Mouse (Mus musculus): ENCODE data around the gene Map1b. TPM values are rescaled to one million over a fixed set of nuclear protein-coding genes. Genes with fewer than 3 reads are reported as not detected.

Map1b gene
- total RNA-seq, 1 experiment = 21.2 TPM

DNA sequence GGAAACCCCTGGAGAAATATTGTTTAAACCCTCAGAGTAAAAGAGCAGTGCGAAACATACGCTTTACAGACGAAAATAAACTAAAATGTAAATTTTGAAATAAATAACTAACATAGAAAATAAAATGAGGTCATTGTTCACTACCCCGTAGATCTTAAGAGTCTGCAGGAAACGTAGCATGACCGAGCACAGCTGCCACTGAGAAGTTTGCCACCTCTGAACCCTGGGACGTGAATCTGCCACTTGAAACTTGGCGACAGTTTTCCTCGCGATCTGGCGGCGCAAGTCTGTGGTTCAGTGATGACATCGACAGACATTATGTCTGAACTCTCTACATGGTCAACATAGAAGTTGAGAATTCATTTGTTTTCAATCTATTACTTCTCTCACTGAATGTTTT, 92.8 kb downstream of the Map1b start:
- no peak overlapping the region for H3K27ac ChIP-seq (ENCODE audit: insufficient read depth, low read depth, low read length, poor library complexity, severe bottlenecking)
- H3K9ac ChIP-seq (ENCODE audit: insufficient read depth, low read depth, low read length, poor library complexity, severe bottlenecking) = no peak overlapping the region
- peaks cover 0 to 6% of the 10 kb centered on the region in 2 experiments; a peak in 1 of 4 replicates for H3K4me1 ChIP-seq (ENCODE audit: control insufficient read depth in 2 of 2, insufficient read depth in 2 of 2, low read length in 2 of 2, poor library complexity in 1 of 2)
- no peak for DNase-seq (ENCODE audit: low read depth, low spot score)
- TF ChIP-seq MAFK (IDR thresholded peaks at IDR 0.05; ENCODE audit: insufficient read depth, low read depth, low read length) (no peak), CHD2 (IDR thresholded peaks at IDR 0.05; ENCODE audit: low read depth, low read length) (no peak), ZNF384 (IDR thresholded peaks at IDR 0.05; ENCODE audit: low read depth, low read length) (no peak), HCFC1 (IDR thresholded peaks at IDR 0.05; ENCODE audit: borderline replicate concordance, insufficient read depth, low read length) (no peak), ZC3H11A (IDR thresholded peaks at IDR 0.05; ENCODE audit: borderline replicate concordance, low read depth, low read length) (no peak)
- in situ Hi-C loops (cut with MboI; ENCODE audit: low sequenced_read_pairs in 2 of 2, unreplicated experiment in 2 of 2) = no loop called here
- peaks cover 29% of the 10 kb centered on the region for H3K36me3 ChIP-seq (ENCODE audit: control insufficient read depth, insufficient read depth, low read length, poor library complexity, severe bottlenecking)
- H3K4me3 ChIP-seq (ENCODE audit: insufficient read depth in 1 of 2, low read depth in 1 of 2, low read length in 2 of 2, poor library complexity in 1 of 2, severe bottlenecking in 1 of 2) = no peak overlapping the region
- H3K9me3 ChIP-seq (ENCODE audit: control insufficient read depth, insufficient read depth, low read depth, low read length) = no peaks in the 10 kb centered on the region

DNA sequence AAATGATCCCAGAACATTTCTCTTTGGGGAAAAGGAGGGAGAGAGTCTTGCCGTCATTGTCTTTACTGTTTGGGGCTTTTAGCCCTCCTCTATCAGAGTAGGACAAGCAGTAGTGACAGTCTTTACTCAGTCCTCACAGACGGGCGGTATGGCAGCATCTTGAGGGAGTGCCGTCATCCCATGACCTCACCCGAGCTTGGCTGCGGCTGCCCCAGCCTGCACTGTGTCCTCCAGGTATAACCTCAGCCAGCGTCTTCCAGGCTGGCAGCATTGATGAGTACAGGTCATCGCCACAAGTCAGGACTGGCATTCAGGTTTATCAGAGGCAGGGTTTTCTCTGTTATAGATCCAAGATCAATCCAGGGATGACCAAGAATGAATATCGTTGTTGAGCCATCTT, 99.7 kb downstream of the Map1b start:
- H3K4me1 ChIP-seq (ENCODE audit: control insufficient read depth in 2 of 2, insufficient read depth in 2 of 2, low read length in 2 of 2, poor library complexity in 1 of 2) = peaks cover 11 to 35% of the 10 kb centered on the region in 2 experiments

DNA sequence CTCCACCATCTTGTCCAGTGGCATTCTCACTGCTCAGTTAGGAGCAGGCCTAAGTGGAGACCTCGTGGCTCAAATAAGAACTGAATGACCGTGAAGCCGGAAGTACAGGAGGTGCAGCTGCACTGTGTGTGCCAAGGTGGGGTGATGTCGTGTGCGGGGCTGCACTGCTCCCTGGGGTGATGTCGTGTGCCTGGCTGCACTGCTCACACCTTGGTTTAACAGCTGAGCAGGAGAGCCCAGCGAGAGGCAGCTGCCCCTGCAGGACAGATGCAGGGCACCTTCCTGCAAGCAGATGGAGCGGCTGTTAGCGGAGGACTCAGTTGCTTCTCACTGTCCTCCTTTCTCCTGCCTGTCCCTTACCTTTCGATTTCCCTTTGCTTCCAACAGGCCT, 102.0 kb downstream of the Map1b start:
- Histone ChIP-seq H3K36me3 (ENCODE audit: control insufficient read depth, insufficient read depth, low read length, poor library complexity, severe bottlenecking) (peaks cover 33% of the 10 kb centered on the region), H3K4me3 (ENCODE audit: insufficient read depth in 1 of 2, low read depth in 1 of 2, low read length in 2 of 2, poor library complexity in 1 of 2, severe bottlenecking in 1 of 2) (0 out of 4 replicates have a peak overlapping the region, but pooled peaks of 1 of the 2 experiments have one; percentile 13), H3K9me3 (ENCODE audit: control insufficient read depth, insufficient read depth, low read depth, low read length) (no peaks in the 10 kb centered on the region), H3K4me1 (ENCODE audit: control insufficient read depth in 2 of 2, insufficient read depth in 2 of 2, low read length in 2 of 2, poor library complexity in 1 of 2) (peaks cover 11 to 35% of the 10 kb centered on the region in 2 experiments), H3K27ac (ENCODE audit: insufficient read depth, low read depth, low read length, poor library complexity, severe bottlenecking) (peak overlapping the region; percentile 67), H3K9ac (ENCODE audit: insufficient read depth, low read depth, low read length, poor library complexity, severe bottlenecking) (no peak overlapping the region)
- in situ Hi-C loops (cut with MboI; ENCODE audit: low sequenced_read_pairs in 2 of 2, unreplicated experiment in 2 of 2) = no loop called here
- no peak for DNase-seq (ENCODE audit: low read depth, low spot score)
- TF ChIP-seq ZNF384 (IDR thresholded peaks at IDR 0.05; ENCODE audit: low read depth, low read length) = no peak
- no peak for TF ChIP-seq HCFC1 (IDR thresholded peaks at IDR 0.05; ENCODE audit: borderline replicate concordance, insufficient read depth, low read length)
- TF ChIP-seq ZC3H11A (IDR thresholded peaks at IDR 0.05; ENCODE audit: borderline replicate concordance, low read depth, low read length) = no peak
- no peak for TF ChIP-seq CHD2 (IDR thresholded peaks at IDR 0.05; ENCODE audit: low read depth, low read length)
- no peak for TF ChIP-seq MAFK (IDR thresholded peaks at IDR 0.05; ENCODE audit: insufficient read depth, low read depth, low read length)

More for the DNA sequence above, 99.7 kb downstream of the Map1b start:
- H3K36me3 ChIP-seq (ENCODE audit: control insufficient read depth, insufficient read depth, low read length, poor library complexity, severe bottlenecking) = peaks cover 24% of the 10 kb centered on the region
- no peak overlapping the region for H3K4me3 ChIP-seq (ENCODE audit: insufficient read depth in 1 of 2, low read depth in 1 of 2, low read length in 2 of 2, poor library complexity in 1 of 2, severe bottlenecking in 1 of 2)
- DNase-seq (ENCODE audit: low read depth, low spot score) = no peak
- H3K9me3 ChIP-seq (ENCODE audit: control insufficient read depth, insufficient read depth, low read depth, low read length) = no peaks in the 10 kb centered on the region
- TF ChIP-seq ZC3H11A (IDR thresholded peaks at IDR 0.05; ENCODE audit: borderline replicate concordance, low read depth, low read length) = no peak
- TF ChIP-seq ZNF384 (IDR thresholded peaks at IDR 0.05; ENCODE audit: low read depth, low read length) = no peak
- TF ChIP-seq HCFC1 (IDR thresholded peaks at IDR 0.05; ENCODE audit: borderline replicate concordance, insufficient read depth, low read length) = no peak
- no peak for TF ChIP-seq CHD2 (IDR thresholded peaks at IDR 0.05; ENCODE audit: low read depth, low read length)
- no peak for TF ChIP-seq MAFK (IDR thresholded peaks at IDR 0.05; ENCODE audit: insufficient read depth, low read depth, low read length)
- no peak overlapping the region for H3K9ac ChIP-seq (ENCODE audit: insufficient read depth, low read depth, low read length, poor library complexity, severe bottlenecking)
- in situ Hi-C loops (cut with MboI; ENCODE audit: low sequenced_read_pairs in 2 of 2, unreplicated experiment in 2 of 2) = no loop called here
- H3K27ac ChIP-seq (ENCODE audit: insufficient read depth, low read depth, low read length, poor library complexity, severe bottlenecking) = no peak overlapping the region

DNA sequence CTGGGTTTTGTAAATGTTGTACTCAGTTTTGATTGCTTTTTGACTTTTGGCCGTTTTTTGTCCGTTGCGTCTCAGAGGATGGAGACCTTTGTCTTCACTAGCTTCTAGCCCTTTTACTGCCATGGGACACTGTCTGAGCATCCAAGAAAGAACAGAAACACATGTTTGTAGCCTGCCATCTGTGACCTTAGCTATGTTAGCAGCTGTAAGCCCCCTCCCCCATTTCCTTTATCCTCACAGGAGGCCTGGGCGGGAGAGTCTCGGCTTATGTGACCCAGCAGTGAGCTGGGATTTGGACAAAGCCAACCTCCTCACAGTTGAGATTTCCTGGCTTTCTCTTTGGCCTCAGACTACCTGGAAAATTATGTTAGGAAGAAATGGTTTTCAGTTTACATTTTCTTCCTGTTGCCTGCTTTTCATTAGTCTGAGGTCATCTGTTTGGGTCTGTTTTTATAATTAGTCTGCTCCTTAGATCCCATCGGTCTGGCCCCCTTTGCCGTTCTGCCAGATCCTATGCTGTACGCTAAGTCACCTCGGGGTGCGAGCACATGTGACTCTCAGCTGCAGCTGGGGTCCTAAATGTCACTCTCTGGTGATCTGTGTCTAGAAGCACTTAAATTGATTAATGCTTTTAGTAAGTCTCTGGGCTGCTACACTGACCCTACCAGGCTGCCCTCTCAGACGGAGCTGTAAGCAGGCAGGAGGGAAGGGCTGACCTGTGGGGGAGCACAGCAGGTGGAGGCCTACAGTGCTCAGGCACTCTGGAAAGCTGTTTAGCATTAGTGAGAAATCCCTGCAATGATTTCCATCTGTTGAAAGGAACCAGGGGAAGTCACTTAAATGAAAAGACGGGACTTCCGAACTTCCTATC, 102.6 kb downstream of the Map1b start:
- Histone ChIP-seq H3K9me3 (ENCODE audit: control insufficient read depth, insufficient read depth, low read depth, low read length) (no peaks in the 10 kb centered on the region), H3K4me3 (ENCODE audit: insufficient read depth in 1 of 2, low read depth in 1 of 2, low read length in 2 of 2, poor library complexity in 1 of 2, severe bottlenecking in 1 of 2) (no peak overlapping the region), H3K27ac (ENCODE audit: insufficient read depth, low read depth, low read length, poor library complexity, severe bottlenecking) (peak overlapping the region; percentile 69), H3K4me1 (ENCODE audit: control insufficient read depth in 2 of 2, insufficient read depth in 2 of 2, low read length in 2 of 2, poor library complexity in 1 of 2) (peaks cover 11 to 33% of the 10 kb centered on the region in 2 experiments), H3K36me3 (ENCODE audit: control insufficient read depth, insufficient read depth, low read length, poor library complexity, severe bottlenecking) (peaks cover 33% of the 10 kb centered on the region), H3K9ac (ENCODE audit: insufficient read depth, low read depth, low read length, poor library complexity, severe bottlenecking) (no peak overlapping the region; the same call in 1 of the 2 replicates)
- in situ Hi-C loops (cut with MboI; ENCODE audit: low sequenced_read_pairs in 2 of 2, unreplicated experiment in 2 of 2) = no loop called here
- no peak for DNase-seq (ENCODE audit: low read depth, low spot score)
- TF ChIP-seq MAFK (IDR thresholded peaks at IDR 0.05; ENCODE audit: insufficient read depth, low read depth, low read length) (no peak), HCFC1 (IDR thresholded peaks at IDR 0.05; ENCODE audit: borderline replicate concordance, insufficient read depth, low read length) (no peak), ZNF384 (IDR thresholded peaks at IDR 0.05; ENCODE audit: low read depth, low read length) (no peak), ZC3H11A (IDR thresholded peaks at IDR 0.05; ENCODE audit: borderline replicate concordance, low read depth, low read length) (no peak), CHD2 (IDR thresholded peaks at IDR 0.05; ENCODE audit: low read depth, low read length) (no peak)

All from ES-E14 (cell line).